Mouse (Mus musculus) forebrain, postnatal 0 days (tissue): Measurements from ENCODE around the gene Nos1ap. TPM values are rescaled to one million over a fixed set of nuclear protein-coding genes. Genes with fewer than 3 reads are reported as not detected.

Source experiments
- ATAC-seq: fragments of 200-750 bp; cut with Nextera tagmentation; 2 replicates; pipeline ENCODE4 v1.8.0; 2017; ENCODE audit warnings: mild to moderate bottlenecking, moderate library complexity
- DNase-seq: peaks from one replicate; pipeline ENCODE4 v3.0.0-alpha.2; 2015
- H3K27ac ChIP-seq: fragments of 300-500 bp; sonication (generic); 2 replicates; pipeline ENCODE4 v1.5.1; 2014; ENCODE audit warnings: low read depth, mild to moderate bottlenecking, antibody characterized with exemption, low read length, moderate library complexity, mixed read lengths
- H3K27me3 ChIP-seq: fragments of 300-500 bp; sonication (generic); 2 replicates; pipeline ENCODE4 v1.6.1; 2014; ENCODE audit warnings: mild to moderate bottlenecking, low read length, mixed read lengths; ENCODE audit not compliant: insufficient read depth
- H3K36me3 ChIP-seq: fragments of 300-500 bp; sonication (generic); 2 replicates; pipeline ENCODE4 v1.6.1; 2014; ENCODE audit warnings: mild to moderate bottlenecking, moderate library complexity; ENCODE audit not compliant: insufficient read depth
- H3K4me1 ChIP-seq: fragments of 300-500 bp; sonication (generic); 2 replicates; pipeline ENCODE4 v1.6.1; 2014; ENCODE audit warnings: antibody characterized with exemption; ENCODE audit not compliant: insufficient read depth
- H3K4me2 ChIP-seq: fragments of 300-500 bp; sonication (generic); 2 replicates; pipeline ENCODE4 v1.6.1; 2014; ENCODE audit warnings: low read depth, mild to moderate bottlenecking, moderate library complexity
- H3K4me3 ChIP-seq: fragments of 300-500 bp; sonication (generic); 2 replicates; pipeline ENCODE4 v1.5.1; 2014; ENCODE audit warnings: low read depth, low read length, mixed read lengths
- H3K9ac ChIP-seq: fragments of 300-500 bp; sonication (generic); 2 replicates; pipeline ENCODE4 v1.6.1; 2014; ENCODE audit warnings: mild to moderate bottlenecking
- H3K9me3 ChIP-seq: fragments of 300-500 bp; sonication (generic); 2 replicates; pipeline ENCODE4 v1.6.1; 2016; ENCODE audit warnings: low read length
- CTCF ChIP-seq: sonication (generic); IDR thresholded peaks from 2 replicates; pipeline ENCODE4 v1.5.1; 2016; ENCODE audit warnings: antibody characterized with exemption, control low read depth, low read depth
- whole genome bisulfite sequencing: fragments of 180-500 bp; shearing (Covaris S2); extraction: QIAGEN DNeasy Blood & Tissue Kit; methylation state at CpG from one replicate; pipeline ENCODE4 v1.1.7; 2014; 5-methylcytosine and 5-hydroxymethylcytosine counted together
- polyA plus RNA-seq: library from polyadenylated mRNA; unstranded; fragments of >200 nt; fragmentation: Nextera tagmentation; extraction: Ambion mirVana; gene quantifications from 2 replicates; pipeline ENCODE4 v1.2.1, GENCODE M21; 2015
- total RNA-seq: library from RNA; depleted of rRNA; stranded (reverse); fragments of >200 nt; gene quantifications from 2 replicates; pipeline ENCODE4 v1.2.3, GENCODE M21; 2014

Gene Nos1ap
- total and polyA plus RNA-seq, 2 experiments from 2014 or later: 12.4 to 14.8 TPM

DNA sequence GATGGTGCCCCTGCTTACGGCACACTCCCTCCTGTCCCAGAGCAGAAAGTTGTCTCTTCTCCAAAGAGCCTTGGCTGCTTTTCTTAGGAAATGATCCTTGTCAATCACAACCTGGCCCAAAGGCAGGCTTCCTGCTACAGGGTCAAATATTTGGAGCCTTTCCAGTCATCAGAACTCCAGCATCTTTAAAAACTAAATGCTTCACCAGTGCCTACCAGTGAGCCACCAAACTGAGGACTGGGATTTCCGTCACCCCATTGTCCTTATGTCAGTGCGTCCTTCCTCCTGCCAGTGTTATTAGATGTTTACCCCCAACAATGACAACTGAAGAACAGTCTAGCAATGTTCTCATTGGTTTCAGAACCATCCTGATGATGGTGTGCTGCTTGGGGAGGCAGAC lies 28.9 kb downstream of the Nos1ap start:
- Histone ChIP-seq H3K4me3 (no peak overlapping the region), H3K9me3 (no peaks in the 10 kb centered on the region), H3K36me3 (no peaks in the 10 kb centered on the region), H3K4me1 (no peaks in the 10 kb centered on the region), H3K9ac (no peak overlapping the region), H3K27ac (no peak overlapping the region), H3K4me2 (no peak overlapping the region), H3K27me3 (no peaks in the 10 kb centered on the region)
- TF ChIP-seq CTCF: no peak
- DNase-seq (no peak), ATAC-seq (no peak)
- 77% methylated on average over 3 of the region's 3 CpGs for WGBS

DNA sequence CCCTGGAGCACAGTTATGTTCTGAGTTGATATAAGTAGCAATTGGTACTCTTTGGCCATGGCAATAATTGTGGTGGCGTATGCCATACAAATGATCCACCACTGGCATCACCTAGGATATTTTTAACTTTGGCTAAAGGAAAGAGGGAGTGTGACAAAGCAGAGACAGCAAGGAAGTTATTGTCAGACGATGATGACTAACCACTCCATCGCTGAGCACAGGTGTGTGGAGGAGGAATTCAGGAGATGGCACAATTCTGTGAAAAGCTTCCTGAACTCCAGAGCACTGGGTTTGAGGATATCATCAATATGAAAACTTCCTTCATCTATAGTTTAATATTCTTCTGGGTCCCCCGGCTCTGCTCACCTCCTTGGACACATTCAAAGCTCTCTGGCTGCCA lies 31.7 kb downstream of the Nos1ap start:
- Histone ChIP-seq H3K27me3 (no peaks in the 10 kb centered on the region), H3K4me2 (no peak overlapping the region), H3K4me3 (no peak overlapping the region), H3K9me3 (no peaks in the 10 kb centered on the region), H3K27ac (no peak overlapping the region), H3K9ac (no peak overlapping the region), H3K4me1 (no peaks in the 10 kb centered on the region), H3K36me3 (no peaks in the 10 kb centered on the region)
- no peak for DNase-seq
- WGBS: 95% methylated on average over 4 of the region's 4 CpGs
- no peak for ATAC-seq
- TF ChIP-seq CTCF: no peak

DNA sequence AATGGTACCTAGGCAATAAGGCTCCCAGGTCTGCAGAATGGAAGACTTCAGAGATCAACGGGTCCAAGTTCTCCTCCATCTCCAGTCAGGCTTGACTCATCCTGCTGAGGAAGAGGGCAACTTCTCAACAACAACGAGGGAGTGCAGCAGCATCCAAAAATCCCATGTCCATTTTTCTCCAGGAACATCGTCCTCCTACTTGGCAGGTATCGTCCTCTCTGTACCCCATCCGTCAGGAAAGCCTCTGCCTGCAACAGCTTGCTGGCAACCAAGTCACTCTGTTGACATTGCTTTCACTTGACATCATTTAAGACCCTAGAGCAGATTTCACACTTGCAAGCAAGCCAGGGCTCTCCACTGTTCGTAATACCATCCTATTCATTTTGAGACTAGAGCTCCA lies 33.0 kb downstream of the Nos1ap start:
- WGBS: 84% methylated on average over 6 of the region's 6 CpGs
- DNase-seq: no peak
- Histone ChIP-seq H3K9ac (no peak overlapping the region), H3K9me3 (no peaks in the 10 kb centered on the region), H3K36me3 (no peaks in the 10 kb centered on the region), H3K4me2 (no peak overlapping the region), H3K4me3 (no peak overlapping the region), H3K27me3 (no peaks in the 10 kb centered on the region), H3K27ac (no peak overlapping the region), H3K4me1 (no peaks in the 10 kb centered on the region)
- no peak for TF ChIP-seq CTCF
- no peak for ATAC-seq

DNA sequence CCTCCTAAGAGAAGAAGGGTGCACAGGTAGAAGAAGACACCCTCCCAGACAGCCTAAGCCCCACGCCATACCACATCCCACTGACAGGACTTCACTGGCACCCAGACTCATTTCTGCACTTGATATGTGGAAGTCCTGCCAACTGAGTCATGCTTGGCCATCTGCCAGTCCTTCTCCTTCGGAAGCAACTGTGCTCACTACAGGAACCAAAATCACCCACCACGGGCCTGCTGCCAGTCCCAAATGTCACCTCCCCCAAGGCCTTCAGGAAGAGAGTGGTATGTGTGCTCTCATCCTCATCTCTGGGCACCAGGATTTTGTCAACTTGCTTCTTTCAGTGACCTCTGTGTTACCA lies 34.7 kb downstream of the Nos1ap start:
- no peak for TF ChIP-seq CTCF
- H3K4me2 ChIP-seq: no peak overlapping the region
- no peak overlapping the region for H3K9ac ChIP-seq
- no peaks in the 10 kb centered on the region for H3K9me3 ChIP-seq
- H3K4me1 ChIP-seq: no peaks in the 10 kb centered on the region
- no peak overlapping the region for H3K27ac ChIP-seq
- ATAC-seq: peak; percentile 60
- H3K36me3 ChIP-seq: no peaks in the 10 kb centered on the region
- H3K4me3 ChIP-seq: no peak overlapping the region
- 34% methylated on average over 3 of the region's 3 CpGs for WGBS
- no peaks in the 10 kb centered on the region for H3K27me3 ChIP-seq
- DNase-seq: peak; percentile 67

DNA sequence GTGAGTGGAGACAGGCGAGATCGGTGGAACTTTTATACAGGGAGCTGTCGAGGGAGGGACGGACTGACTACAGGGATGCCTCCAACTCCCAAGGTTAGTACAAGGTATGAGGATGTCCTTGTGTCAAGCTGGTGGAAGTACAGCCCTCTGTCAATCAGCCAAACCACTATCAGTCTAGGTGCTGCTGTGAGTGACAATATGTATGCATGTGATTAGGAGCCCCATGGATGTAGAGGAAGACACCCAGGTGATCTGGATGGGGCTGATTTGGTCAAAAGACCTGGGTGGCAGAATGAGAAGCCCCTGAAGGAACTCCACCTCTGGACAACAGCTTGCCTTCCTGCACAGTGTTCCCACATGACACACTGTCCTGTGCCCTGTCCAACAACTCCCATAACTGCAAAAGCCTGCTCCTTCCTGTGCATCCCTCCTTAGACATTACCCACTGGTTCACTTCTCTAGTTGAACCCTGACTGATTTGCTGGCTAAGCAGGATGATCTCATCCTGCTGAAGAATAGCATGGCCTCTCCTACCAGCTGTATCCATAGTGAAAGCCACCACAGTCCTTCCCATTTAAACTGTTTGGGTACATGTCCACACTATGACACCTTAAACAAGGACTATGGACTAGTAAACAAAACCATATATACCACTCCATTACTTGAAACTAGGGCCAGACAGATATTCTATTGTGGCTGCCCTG lies 35.3 kb downstream of the Nos1ap start:
- Histone ChIP-seq H3K4me3 (no peak overlapping the region), H3K9ac (no peak overlapping the region), H3K9me3 (no peaks in the 10 kb centered on the region), H3K36me3 (no peaks in the 10 kb centered on the region), H3K4me1 (no peaks in the 10 kb centered on the region), H3K27me3 (no peaks in the 10 kb centered on the region), H3K4me2 (no peak overlapping the region), H3K27ac (no peak overlapping the region)
- ATAC-seq (no peak), DNase-seq (no peak)
- TF ChIP-seq CTCF: no peak
- WGBS: 95% methylated on average over 4 of the region's 4 CpGs

DNA sequence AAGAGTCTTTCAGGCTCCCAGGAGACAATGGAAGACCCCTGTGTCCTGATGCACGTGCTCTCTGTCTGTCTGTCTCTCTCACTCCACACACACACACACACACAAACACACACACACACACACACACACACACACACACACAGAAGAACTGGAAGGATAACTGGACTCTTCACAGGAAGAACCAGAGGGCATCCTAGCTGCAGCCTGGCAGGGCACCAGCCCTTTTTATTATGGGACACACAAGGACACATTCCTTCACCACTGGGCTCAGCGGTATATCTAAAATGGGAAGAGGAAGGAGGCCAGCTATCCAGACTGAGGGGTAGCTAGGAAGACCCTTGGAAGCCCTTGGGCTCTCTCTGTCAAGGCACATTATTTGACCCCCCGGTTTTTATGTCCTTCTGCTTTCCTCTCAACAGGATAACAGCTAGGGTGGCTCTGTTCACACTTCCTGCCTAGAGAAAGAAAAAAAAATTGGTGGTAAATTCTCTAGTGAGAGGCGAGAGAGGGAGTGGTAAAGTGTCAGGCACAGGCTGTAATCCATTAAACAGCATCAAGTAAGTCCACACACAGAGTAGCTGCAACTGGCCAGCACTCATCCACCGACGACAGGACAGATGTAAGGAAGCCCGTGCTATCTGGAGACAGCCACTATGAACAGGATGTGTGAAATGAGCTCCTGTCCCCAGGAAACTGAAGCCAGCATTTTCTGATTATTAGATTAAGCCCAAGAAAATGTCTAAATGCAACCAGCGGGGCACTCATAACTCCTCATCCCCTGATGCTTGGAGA lies 38.8 kb downstream of the Nos1ap start:
- WGBS: 53% methylated on average over 8 of the region's 8 CpGs
- Histone ChIP-seq H3K4me3 (no peak overlapping the region), H3K27ac (no peak overlapping the region), H3K4me2 (no peak overlapping the region), H3K9me3 (no peaks in the 10 kb centered on the region), H3K9ac (no peak overlapping the region), H3K36me3 (no peaks in the 10 kb centered on the region), H3K27me3 (no peaks in the 10 kb centered on the region), H3K4me1 (no peaks in the 10 kb centered on the region)
- DNase-seq: no peak
- 0 out of 2 replicates have a peak, but pooled peaks have one; percentile 16 for ATAC-seq
- TF ChIP-seq CTCF: no peak

DNA sequence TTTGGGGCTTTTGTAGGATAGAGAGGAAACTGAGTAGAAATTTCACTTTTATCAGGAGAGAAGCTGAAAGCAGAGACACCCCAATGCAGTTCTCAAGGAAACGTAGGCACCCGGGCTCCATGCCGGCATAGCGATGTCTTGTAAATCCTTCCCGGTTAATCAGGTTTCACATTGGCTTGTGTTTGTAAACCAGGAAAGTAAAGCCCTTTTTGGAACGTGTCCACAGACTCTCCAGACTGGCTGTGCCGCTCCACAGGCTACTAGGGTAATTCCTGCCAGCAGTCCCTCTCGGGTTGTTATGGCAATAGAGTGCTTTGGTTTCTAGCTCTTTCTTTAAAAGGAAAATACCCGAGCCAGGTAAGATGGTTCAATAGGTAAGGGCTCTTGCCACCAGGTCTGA lies 40.6 kb downstream of the Nos1ap start:
- no peak overlapping the region for H3K27ac ChIP-seq

More for the DNA sequence above, 40.6 kb downstream of the Nos1ap start:
- no peaks in the 10 kb centered on the region for H3K4me1 ChIP-seq
- no peaks in the 10 kb centered on the region for H3K9me3 ChIP-seq
- no peak for TF ChIP-seq CTCF
- ATAC-seq (peak; percentile 81), DNase-seq (peak; percentile 80)
- H3K4me3 ChIP-seq: no peak overlapping the region
- 22% methylated on average over 9 of the region's 9 CpGs for WGBS
- H3K9ac ChIP-seq: no peak overlapping the region
- 0 out of 2 replicates have a peak overlapping the region, but pooled peaks have one; percentile 15 for H3K4me2 ChIP-seq
- H3K27me3 ChIP-seq: no peaks in the 10 kb centered on the region
- H3K36me3 ChIP-seq: no peaks in the 10 kb centered on the region
